Mouse (Mus musculus) heart, embryonic 15.5 days (tissue): ENCODE measurements around the gene Pja2. TPM values are rescaled to one million over a fixed set of nuclear protein-coding genes. Genes with fewer than 3 reads are reported as not detected.

ENCODE experiments used
- ATAC-seq: fragments of 200-750 bp; cut with Nextera tagmentation; replicated peaks from 2 replicates; pipeline ENCODE4 v1.8.0; 2017; ENCODE audit warnings: low read depth, moderate TSS enrichment; ENCODE audit not compliant: insufficient number of reproducible peaks, insufficient read depth, low FRiP score
- H3K27ac ChIP-seq: fragments of 300-500 bp; sonication (generic); 2 replicates; pipeline ENCODE4 v1.5.1; 2015; ENCODE audit warnings: mild to moderate bottlenecking, inconsistent platforms
- H3K27me3 ChIP-seq: fragments of 300-500 bp; sonication (generic); 2 replicates; pipeline ENCODE4 v1.6.1; 2015; ENCODE audit warnings: inconsistent platforms
- H3K36me3 ChIP-seq: fragments of 300-500 bp; sonication (generic); 2 replicates; pipeline ENCODE4 v1.6.1; 2015; ENCODE audit warnings: mild to moderate bottlenecking, inconsistent platforms
- H3K4me1 ChIP-seq: fragments of 300-500 bp; sonication (generic); replicated peaks from 2 replicates; pipeline ENCODE4 v1.6.1; 2015; ENCODE audit warnings: inconsistent platforms
- H3K4me2 ChIP-seq: fragments of 300-500 bp; sonication (generic); 2 replicates; pipeline ENCODE4 v1.6.1; 2015; ENCODE audit warnings: inconsistent platforms, mild to moderate bottlenecking, moderate library complexity
- H3K4me3 ChIP-seq: fragments of 300-500 bp; sonication (generic); 2 replicates; pipeline ENCODE4 v1.5.1; 2015; ENCODE audit warnings: mild to moderate bottlenecking, inconsistent platforms
- H3K9ac ChIP-seq: fragments of 300-500 bp; sonication (generic); 2 replicates; pipeline ENCODE4 v1.6.1; 2015; ENCODE audit warnings: mild to moderate bottlenecking, inconsistent platforms
- H3K9me3 ChIP-seq: fragments of 300-500 bp; sonication (generic); replicated peaks from 2 replicates; pipeline ENCODE4 v1.6.1; 2016; ENCODE audit warnings: inconsistent platforms
- WGBS: fragments of 180-500 bp; shearing (Covaris S2); methylation state at CpG from one replicate; pipeline ENCODE4 v1.1.7; 2015; ENCODE audit warnings: mixed read lengths; 5-methylcytosine and 5-hydroxymethylcytosine counted together
- polyA plus RNA-seq: library from polyadenylated mRNA; unstranded; fragments of >200 nt; fragmentation: Nextera tagmentation; extraction: Ambion mirVana; gene quantifications from 2 replicates; pipeline ENCODE4 v1.2.1, GENCODE M21; 2015

The Pja2 gene
- polyA plus RNA-seq = 70.1 and 73.9 TPM in 2 replicates

GRCm38 (mm10) chr17:64331898-64332769 lies at the start of gene Pja2:
Pja2 (minus strand) TSS chr17:64331916.
- under 1% methylated on average over 60 of the region's 60 CpGs for WGBS
- Histone ChIP-seq H3K9me3 (no peaks in the 10 kb centered on the region), H3K4me2 (peak within 1 kb of the TSS; percentile 79), H3K4me3 (peak within 1 kb of the TSS; percentile 96), H3K27ac (peak within 1 kb of the TSS; percentile 97), H3K36me3 (peaks cover 3% of the 10 kb centered on the region), H3K9ac (peak within 1 kb of the TSS; percentile 96), H3K4me1 (peaks cover 12% of the 10 kb centered on the region), H3K27me3 (no peaks in the 10 kb centered on the region)
- ATAC-seq = peak; percentile 99

- no peak; the same call in 1 of the 2 replicates for ATAC-seq
- H3K36me3 ChIP-seq = no peaks in the 10 kb centered on the region
- H3K4me3 ChIP-seq = no peak overlapping the region
- no peaks in the 10 kb centered on the region for H3K4me1 ChIP-seq
- no peak overlapping the region for H3K9ac ChIP-seq
- no peaks in the 10 kb centered on the region for H3K9me3 ChIP-seq
- no peak overlapping the region for H3K27ac ChIP-seq
- WGBS = 60% methylated on average over 4 of the region's 4 CpGs
- H3K27me3 ChIP-seq = no peaks in the 10 kb centered on the region
- H3K4me2 ChIP-seq = no peak overlapping the region
Measured at GRCm38 (mm10) chr17:64375327-64375726, 43.6 kb upstream of the Pja2 start.

DNA sequence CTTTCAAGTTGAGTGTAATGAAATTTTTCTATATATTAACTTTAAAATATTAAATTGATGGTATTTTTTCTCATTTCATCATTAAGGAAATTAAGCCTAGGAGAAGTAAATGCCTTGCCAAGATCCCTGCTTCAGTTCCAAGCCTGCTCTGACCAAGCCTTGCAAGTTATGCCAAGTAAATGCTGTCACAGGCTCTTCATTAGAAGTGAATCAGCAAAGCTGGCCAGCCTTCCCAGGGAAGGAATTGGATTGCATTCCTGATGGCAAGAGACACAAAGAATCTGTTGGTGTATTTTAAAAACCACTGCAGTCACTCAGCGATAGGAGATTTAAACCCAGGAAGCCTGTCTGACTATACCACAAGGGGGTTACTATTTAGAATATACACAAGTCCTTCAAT lies 32.0 kb upstream of the Pja2 start:
- 43% methylated on average over 1 of the region's 1 CpGs for WGBS
- H3K4me2 ChIP-seq = no peak overlapping the region
- H3K27me3 ChIP-seq = no peaks in the 10 kb centered on the region
- no peak overlapping the region for H3K4me3 ChIP-seq
- ATAC-seq = no peak
- H3K9ac ChIP-seq = no peak overlapping the region
- no peak overlapping the region for H3K27ac ChIP-seq
- peaks cover 6% of the 10 kb centered on the region; the same call in 1 of the 2 replicates for H3K4me1 ChIP-seq
- H3K36me3 ChIP-seq = no peaks in the 10 kb centered on the region
- H3K9me3 ChIP-seq = no peaks in the 10 kb centered on the region

DNA sequence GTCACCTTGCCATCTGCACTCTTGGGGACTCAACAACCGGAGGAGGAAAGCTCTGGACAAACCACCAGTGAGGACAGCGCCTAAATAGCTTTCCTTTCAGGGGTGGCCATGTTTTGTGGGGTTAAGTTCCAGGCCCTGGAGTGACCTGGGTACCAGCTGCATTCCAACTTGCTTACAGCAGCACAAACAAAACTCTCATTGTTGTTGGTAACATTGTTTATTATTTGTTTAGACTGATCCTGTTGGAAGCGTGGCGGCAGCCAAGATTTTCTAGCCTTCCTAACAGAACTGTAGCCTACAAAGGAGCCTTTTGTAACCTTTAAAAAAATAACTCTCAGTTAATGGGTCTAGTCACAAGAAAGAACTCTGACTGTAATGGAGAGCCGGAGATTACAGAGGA lies 30.9 kb upstream of the Pja2 start:
- Histone ChIP-seq H3K9me3 (no peaks in the 10 kb centered on the region), H3K27ac (no peak overlapping the region), H3K4me3 (no peak overlapping the region), H3K9ac (no peak overlapping the region), H3K36me3 (no peaks in the 10 kb centered on the region), H3K27me3 (no peaks in the 10 kb centered on the region), H3K4me2 (no peak overlapping the region), H3K4me1 (peaks cover 3% of the 10 kb centered on the region; the same call in 1 of the 2 replicates)
- no peak for ATAC-seq
- 81% methylated on average over 5 of the region's 5 CpGs for WGBS

DNA sequence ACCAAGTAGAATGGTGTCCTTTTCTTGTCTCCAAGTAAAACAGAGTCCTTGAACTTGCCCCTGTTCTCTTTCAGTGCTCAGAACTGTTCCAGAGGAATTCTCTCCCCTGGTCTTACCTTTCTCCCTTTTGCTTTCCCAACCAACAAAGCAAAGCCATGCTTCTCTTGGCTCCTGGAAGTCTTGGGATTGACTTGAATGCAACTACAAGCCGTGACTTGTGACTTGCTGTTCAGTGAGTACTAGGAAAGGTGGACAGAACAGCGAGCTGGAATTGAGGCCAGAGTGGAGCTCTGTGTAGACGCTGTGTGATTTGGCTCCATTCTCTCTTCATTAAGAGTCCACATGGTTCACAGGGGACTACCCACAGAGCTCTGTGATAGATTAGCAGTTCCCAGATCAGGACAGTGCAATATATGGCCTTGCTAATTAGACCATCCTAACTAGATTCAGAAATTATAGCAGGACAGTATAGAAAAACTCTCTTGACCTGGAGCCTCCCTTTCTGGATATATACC lies 30.3 kb upstream of the Pja2 start:
- Histone ChIP-seq H3K4me2 (no peak overlapping the region), H3K4me1 (peaks cover 3% of the 10 kb centered on the region; the same call in 1 of the 2 replicates), H3K9me3 (no peaks in the 10 kb centered on the region), H3K4me3 (no peak overlapping the region), H3K9ac (no peak overlapping the region), H3K27ac (no peak overlapping the region), H3K27me3 (no peaks in the 10 kb centered on the region), H3K36me3 (no peaks in the 10 kb centered on the region)
- ATAC-seq = no peak
- 86% methylated on average over 3 of the region's 3 CpGs for WGBS

- H3K4me2 ChIP-seq = no peak overlapping the region
- H3K27ac ChIP-seq = no peak overlapping the region
- WGBS = 88% methylated on average over 7 of the region's 7 CpGs
- H3K36me3 ChIP-seq = no peaks in the 10 kb centered on the region
- no peaks in the 10 kb centered on the region for H3K27me3 ChIP-seq
- no peak for ATAC-seq
- no peak overlapping the region for H3K4me3 ChIP-seq
- H3K9me3 ChIP-seq = no peaks in the 10 kb centered on the region
- H3K4me1 ChIP-seq = no peaks in the 10 kb centered on the region
- no peak overlapping the region for H3K9ac ChIP-seq
Measured at GRCm38 (mm10) chr17:64353940-64354339, 22.2 kb upstream of the Pja2 start.

GRCm38 (mm10) chr17:64346135-64346534 lies 14.4 kb upstream of the Pja2 start:
- no peaks in the 10 kb centered on the region for H3K27me3 ChIP-seq
- peak overlapping the region; percentile 32 for H3K4me3 ChIP-seq
- peak overlapping the region; percentile 61 for H3K4me2 ChIP-seq
- 23% methylated on average over 15 of the region's 17 CpGs for WGBS
- H3K9me3 ChIP-seq = no peaks in the 10 kb centered on the region
- H3K4me1 ChIP-seq = peaks cover 8% of the 10 kb centered on the region; the same call in 1 of the 2 replicates
- no peak overlapping the region; the same call in 1 of the 2 replicates for H3K9ac ChIP-seq
- no peak for ATAC-seq
- no peak overlapping the region for H3K27ac ChIP-seq
- no peaks in the 10 kb centered on the region for H3K36me3 ChIP-seq

DNA sequence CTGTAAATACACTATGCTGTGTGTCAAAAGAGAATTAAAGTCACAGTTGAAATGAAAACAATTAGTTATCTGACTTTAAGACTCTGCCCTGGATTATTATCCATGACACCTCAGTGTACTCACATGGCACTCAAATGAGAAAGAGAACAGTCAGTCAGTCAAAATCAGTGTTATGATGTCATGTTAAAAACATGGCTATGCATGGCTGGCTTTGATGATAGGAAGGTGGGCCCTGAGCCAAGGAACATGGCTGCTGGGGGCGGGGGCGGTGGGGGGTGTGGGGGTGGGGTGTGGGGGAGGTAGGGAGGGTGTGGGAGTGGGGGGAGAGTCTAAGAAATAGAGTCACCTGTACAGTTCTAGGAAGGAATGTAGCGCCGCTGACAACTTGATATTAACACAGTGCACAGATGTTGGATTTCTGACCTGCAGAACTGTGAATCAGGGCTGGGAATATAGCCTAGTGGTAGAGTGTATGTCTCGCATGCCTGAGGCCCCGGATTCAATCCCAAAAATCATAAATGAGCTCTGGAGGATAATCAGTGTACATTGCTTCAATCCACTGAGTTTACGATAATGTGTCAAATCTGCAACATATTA lies 13.0 kb upstream of the Pja2 start:
- Histone ChIP-seq H3K9ac (no peak overlapping the region), H3K27me3 (no peaks in the 10 kb centered on the region), H3K4me3 (no peak overlapping the region), H3K27ac (peak overlapping the region; percentile 61), H3K4me1 (peaks cover 8% of the 10 kb centered on the region; the same call in 1 of the 2 replicates), H3K36me3 (no peaks in the 10 kb centered on the region), H3K9me3 (no peaks in the 10 kb centered on the region), H3K4me2 (no peak overlapping the region)
- 51% methylated on average over 7 of the region's 7 CpGs for WGBS
- ATAC-seq = peak; percentile 53

DNA sequence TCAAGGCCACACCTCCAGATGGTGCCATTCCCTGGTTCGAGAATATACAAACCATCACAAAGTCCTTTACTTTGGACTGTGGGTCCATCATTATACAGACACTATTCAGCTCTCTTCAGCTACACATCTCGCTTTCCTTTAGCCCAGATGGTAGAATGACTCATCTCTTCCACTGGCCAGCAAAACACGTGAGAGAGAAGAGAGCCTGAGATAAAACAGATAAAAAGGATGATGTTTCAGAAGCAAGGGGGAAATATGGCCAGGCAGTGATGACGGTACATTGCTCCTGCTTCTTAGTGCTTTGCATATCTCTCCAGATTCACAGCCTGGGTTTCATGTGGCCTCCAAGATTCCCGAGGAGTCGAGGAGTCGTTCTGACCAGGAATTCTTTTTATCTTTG lies 10.0 kb upstream of the Pja2 start:
- ATAC-seq = no peak
- Histone ChIP-seq H3K36me3 (no peaks in the 10 kb centered on the region), H3K4me1 (peaks cover 8% of the 10 kb centered on the region; the same call in 1 of the 2 replicates), H3K27ac (no peak overlapping the region), H3K27me3 (no peaks in the 10 kb centered on the region), H3K4me3 (no peak overlapping the region), H3K4me2 (no peak overlapping the region), H3K9me3 (no peaks in the 10 kb centered on the region), H3K9ac (no peak overlapping the region)
- 30% methylated on average over 7 of the region's 7 CpGs for WGBS

- H3K4me1 ChIP-seq = peaks cover 7% of the 10 kb centered on the region; the same call in 1 of the 2 replicates
- no peaks in the 10 kb centered on the region for H3K27me3 ChIP-seq
- no peak overlapping the region for H3K9ac ChIP-seq
- no peak for ATAC-seq
- no peaks in the 10 kb centered on the region for H3K9me3 ChIP-seq
- no peak overlapping the region for H3K4me3 ChIP-seq
- H3K27ac ChIP-seq = no peak overlapping the region
- no peaks in the 10 kb centered on the region for H3K36me3 ChIP-seq
- no peak overlapping the region for H3K4me2 ChIP-seq
- 59% methylated on average over 5 of the region's 5 CpGs for WGBS
Measured at GRCm38 (mm10) chr17:64339752-64340151, 8.0 kb upstream of the Pja2 start.

- Histone ChIP-seq H3K36me3 (no peaks in the 10 kb centered on the region), H3K9me3 (no peaks in the 10 kb centered on the region), H3K9ac (no peak overlapping the region), H3K4me1 (peaks cover 10% of the 10 kb centered on the region; the same call in 1 of the 2 replicates), H3K4me2 (no peak overlapping the region), H3K27me3 (no peaks in the 10 kb centered on the region), H3K4me3 (no peak overlapping the region), H3K27ac (no peak overlapping the region)
- 57% methylated on average over 4 of the region's 4 CpGs for WGBS
- no peak for ATAC-seq
Measured at GRCm38 (mm10) chr17:64337220-64337619, 5.5 kb upstream of the Pja2 start.
